Mouse (Mus musculus) heart, postnatal 0 days (tissue): ENCODE measurements around the gene Tmed9. TPM values are rescaled to one million over a fixed set of nuclear protein-coding genes. Genes with fewer than 3 reads are reported as not detected.
A peak's percentile ranks its signal among the peaks of the same experiment; 100 is the strongest.

Experiments used
- ATAC-seq: fragments of 200-750 bp; cut with Nextera tagmentation; 2 replicates; pipeline ENCODE4 v1.8.0; 2017; ENCODE audit warnings: low read depth, moderate number of reproducible peaks, moderate library complexity; ENCODE audit not compliant: insufficient read depth
- DNase-seq: peaks from one replicate; pipeline ENCODE4 v3.0.0-alpha.2; 2016; ENCODE audit warnings: low spot score
- H3K27ac ChIP-seq: fragments of 300-500 bp; sonication (generic); 2 replicates; pipeline ENCODE4 v1.5.1; 2014; ENCODE audit warnings: low read depth, mild to moderate bottlenecking
- H3K27me3 ChIP-seq: fragments of 300-500 bp; sonication (generic); 2 replicates; pipeline ENCODE4 v1.6.1; 2014; ENCODE audit warnings: low read length, mixed read lengths; ENCODE audit not compliant: control insufficient read depth, insufficient read depth
- H3K36me3 ChIP-seq: fragments of 300-500 bp; sonication (generic); replicated peaks from 2 replicates; pipeline ENCODE4 v1.6.1; 2014; ENCODE audit warnings: low read length, mixed read lengths; ENCODE audit not compliant: control insufficient read depth, insufficient read depth
- H3K4me1 ChIP-seq: fragments of 300-500 bp; sonication (generic); 2 replicates; pipeline ENCODE4 v1.6.1; 2014; ENCODE audit warnings: antibody characterized with exemption; ENCODE audit not compliant: control insufficient read depth, insufficient read depth
- H3K4me2 ChIP-seq: fragments of 300-500 bp; sonication (generic); 2 replicates; pipeline ENCODE4 v1.6.1; 2014; ENCODE audit warnings: low read depth, mild to moderate bottlenecking, low read length, moderate library complexity
- H3K4me3 ChIP-seq: fragments of 300-500 bp; sonication (generic); 2 replicates; pipeline ENCODE4 v1.5.1; 2014; ENCODE audit warnings: low read depth, low read length
- H3K9ac ChIP-seq: fragments of 300-500 bp; sonication (generic); replicated peaks from 2 replicates; pipeline ENCODE4 v1.6.1; 2014; ENCODE audit warnings: low read depth, low read length, mixed read lengths
- H3K9me3 ChIP-seq: fragments of 300-500 bp; sonication (generic); replicated peaks from 2 replicates; pipeline ENCODE4 v1.6.1; 2016; ENCODE audit warnings: low read length; ENCODE audit not compliant: control insufficient read depth
- CTCF ChIP-seq: IDR thresholded peaks from 2 replicates; pipeline ENCODE4 v1.5.1; 2016; ENCODE audit warnings: antibody characterized with exemption, control low read depth, low read depth
- EP300 ChIP-seq: IDR thresholded peaks from 2 replicates; pipeline ENCODE4 v1.6.1; 2016; ENCODE audit warnings: antibody characterized with exemption, low read depth
- WGBS: fragments of 180-500 bp; shearing (Covaris S2); extraction: QIAGEN DNeasy Blood & Tissue Kit; methylation state at CpG from one replicate; pipeline ENCODE4 v1.1.7; 2014; 5-methylcytosine and 5-hydroxymethylcytosine counted together
- polyA plus RNA-seq: library from polyadenylated mRNA; unstranded; fragments of >200 nt; fragmentation: Nextera tagmentation; extraction: Ambion mirVana; gene quantifications from 2 replicates; pipeline ENCODE4 v1.2.1, GENCODE M21; 2015
- total RNA-seq: library from RNA; depleted of rRNA; stranded (reverse); fragments of >200 nt; gene quantifications from 2 replicates; pipeline ENCODE4 v1.2.3, GENCODE M21; 2014; ENCODE audit warnings: low replicate concordance

The Tmed9 gene
- total and polyA plus RNA-seq, 2 experiments from 2014 or later, result 22.0 to 82.0 TPM

DNA sequence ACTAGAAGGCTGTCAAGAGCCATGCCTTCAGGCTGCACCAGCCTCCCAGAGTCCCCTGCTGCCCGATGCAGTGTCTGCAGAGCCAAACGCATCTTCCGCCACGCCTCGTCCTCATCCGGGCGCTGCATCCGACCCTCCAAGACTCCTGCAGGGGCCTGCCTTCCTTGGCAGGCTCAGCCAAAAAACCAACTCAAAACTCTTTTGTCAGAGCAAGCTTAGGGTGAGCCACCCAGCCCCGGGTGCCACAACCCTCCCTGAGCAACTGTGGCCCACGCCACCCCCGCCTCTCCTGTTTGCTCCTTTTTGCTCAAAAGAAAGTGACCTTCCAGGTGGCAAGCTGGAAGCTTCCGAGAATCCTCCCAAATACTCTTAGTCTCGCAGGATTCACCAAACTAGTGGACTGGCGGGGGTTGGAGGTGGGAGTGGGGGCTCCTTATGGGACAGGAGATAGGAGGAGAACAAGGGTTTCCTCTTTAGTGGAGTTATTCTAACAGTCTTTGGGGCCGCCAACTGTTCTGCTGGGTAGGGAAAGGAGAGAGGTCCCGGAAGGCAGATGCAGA is 3.7 kb upstream of the Tmed9 start:
- Histone ChIP-seq H3K9me3 (0 out of 2 replicates have a peak, but pooled peaks cover 4% of the 10 kb centered on the region), H3K4me1 (peaks cover 12% of the 10 kb centered on the region), H3K4me3 (peak overlapping the region; percentile 88), H3K4me2 (peak overlapping the region; percentile 92), H3K27ac (peak overlapping the region; percentile 81; the same call in 1 of the 2 replicates), H3K27me3 (no peaks in the 10 kb centered on the region), H3K36me3 (peaks cover 4% of the 10 kb centered on the region; the same call in 1 of the 2 replicates), H3K9ac (peak overlapping the region; percentile 95)
- no peak for ATAC-seq
- 8% methylated on average over 16 of the region's 16 CpGs for WGBS
- TF ChIP-seq EP300, result no peak
- TF ChIP-seq CTCF, result no peak
- no peak for DNase-seq

DNA sequence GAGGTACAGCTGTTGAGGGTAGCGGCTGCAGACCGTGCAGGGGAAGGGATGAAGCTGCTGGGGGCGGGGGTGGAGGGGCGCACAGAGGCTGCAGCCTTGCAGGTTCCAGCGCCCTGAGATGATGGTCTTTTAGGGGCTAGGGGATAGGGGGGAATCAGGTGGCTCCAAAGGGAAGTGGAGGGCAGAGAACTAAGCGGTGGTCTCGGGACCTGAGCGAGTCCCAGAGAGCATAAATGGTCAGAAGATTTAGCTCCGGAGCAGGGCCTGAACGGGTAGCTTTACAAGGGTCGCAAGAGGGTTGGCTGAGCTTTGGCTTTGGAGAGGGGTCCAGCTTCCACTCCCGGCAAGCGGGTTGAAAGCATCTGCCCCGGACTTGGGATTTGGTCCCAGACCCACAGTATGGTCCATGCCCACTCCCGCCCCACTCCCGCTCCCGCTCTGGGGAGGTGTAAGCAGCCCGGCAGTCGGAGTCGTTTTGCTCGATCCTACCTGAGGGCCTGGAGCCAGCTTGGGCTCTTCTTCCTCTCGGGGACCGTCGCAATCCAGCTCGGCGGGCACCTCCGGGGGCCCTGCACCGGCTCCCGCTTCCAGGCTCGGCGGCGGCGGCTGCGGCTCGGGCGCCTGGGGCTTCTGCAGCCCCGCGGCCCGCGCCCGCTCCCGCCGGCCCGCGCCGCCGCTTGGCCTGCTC is 3.1 kb upstream of the Tmed9 start:
- no peak for DNase-seq
- TF ChIP-seq CTCF, result no peak
- no peak for TF ChIP-seq EP300
- H3K36me3 ChIP-seq, result peaks cover 4% of the 10 kb centered on the region; the same call in 1 of the 2 replicates
- H3K4me1 ChIP-seq, result peaks cover 12% of the 10 kb centered on the region
- peak overlapping the region; percentile 92 for H3K4me2 ChIP-seq
- H3K9me3 ChIP-seq, result 0 out of 2 replicates have a peak, but pooled peaks cover 4% of the 10 kb centered on the region
- H3K9ac ChIP-seq, result peak overlapping the region; percentile 95
- H3K27me3 ChIP-seq, result no peaks in the 10 kb centered on the region
- ATAC-seq, result peak; percentile 71
- H3K27ac ChIP-seq, result peak overlapping the region; percentile 81
- peak overlapping the region; percentile 88 for H3K4me3 ChIP-seq
- WGBS, result 0% methylated on average over 31 of the region's 47 CpGs

DNA sequence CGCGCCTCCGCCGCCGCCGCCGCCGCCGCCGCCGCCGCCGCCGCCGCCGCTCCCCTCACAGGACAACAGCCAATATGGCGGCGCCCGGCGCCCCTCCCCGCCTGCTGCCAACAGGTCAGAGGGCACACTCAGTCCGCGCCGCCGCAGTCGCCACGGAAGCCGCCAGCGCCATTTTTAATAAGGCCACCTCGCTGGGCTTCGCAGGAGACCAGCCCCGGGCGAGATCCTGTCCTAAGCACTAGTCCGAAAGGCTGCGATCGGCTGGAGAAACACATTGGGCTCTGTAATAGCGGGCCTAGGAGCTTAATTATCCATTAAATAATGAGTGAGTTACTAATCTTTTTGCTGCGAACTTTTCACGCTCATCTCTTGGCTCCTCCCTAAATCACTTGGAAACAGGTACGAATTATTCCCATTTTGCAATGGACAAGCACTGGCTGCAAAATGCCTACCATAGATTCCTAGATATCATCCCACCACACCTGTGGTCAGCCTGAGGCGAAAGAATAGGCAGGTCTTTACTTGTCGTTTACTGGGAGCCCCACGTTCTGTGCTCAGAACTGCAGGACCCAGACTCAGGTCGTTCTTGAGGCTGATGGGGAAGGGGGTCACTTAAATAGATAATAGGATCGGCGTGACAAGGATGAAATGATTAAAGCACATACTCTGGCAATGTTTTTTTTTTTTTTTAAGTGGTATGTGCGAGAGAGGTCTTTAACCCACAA is 2.3 kb upstream of the Tmed9 start, which contains the start of gene Fam193b:
Gene Fam193b, minus strand, starts transcription at position 94 of the 725 bp plus-strand sequence.
- TF ChIP-seq EP300 (no peak), CTCF (no peak)
- Histone ChIP-seq H3K4me3 (peak within 1 kb of the TSS; percentile 88), H3K9ac (peak within 1 kb of the TSS; percentile 95), H3K9me3 (0 out of 2 replicates have a peak, but pooled peaks cover 4% of the 10 kb centered on the region), H3K27me3 (no peaks in the 10 kb centered on the region), H3K36me3 (no peaks in the 10 kb centered on the region), H3K4me1 (peaks cover 12% of the 10 kb centered on the region), H3K4me2 (peak within 1 kb of the TSS; percentile 92), H3K27ac (peak within 1 kb of the TSS; percentile 81)
- WGBS, result 2% methylated on average over 31 of the region's 47 CpGs
- DNase-seq (peak; percentile 89), ATAC-seq (peak; percentile 97)

DNA sequence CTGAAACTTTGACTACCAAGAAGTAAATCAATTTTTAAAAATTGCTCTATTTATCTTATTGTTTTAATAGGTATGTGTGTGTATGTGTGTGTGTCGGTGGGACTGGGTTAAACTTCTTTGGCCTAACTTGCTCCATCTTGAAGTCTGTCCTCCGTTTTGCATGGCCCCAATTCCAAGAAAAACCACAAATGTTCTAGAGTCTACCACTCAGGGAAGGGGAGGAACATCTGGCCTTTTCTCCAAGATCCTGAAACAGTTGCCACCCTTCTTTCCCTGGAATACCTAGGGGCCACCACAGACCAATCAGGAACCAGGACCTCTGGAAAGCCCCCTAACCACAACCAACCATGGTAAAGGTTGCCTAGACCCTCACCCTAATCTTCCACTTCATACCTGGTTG is 1.6 kb upstream of the Tmed9 start:
- H3K27ac ChIP-seq, result no peak overlapping the region
- no peaks in the 10 kb centered on the region for H3K36me3 ChIP-seq
- no peak for TF ChIP-seq EP300
- TF ChIP-seq CTCF, result no peak
- no peak overlapping the region for H3K9ac ChIP-seq
- H3K4me1 ChIP-seq, result peaks cover 12% of the 10 kb centered on the region
- H3K27me3 ChIP-seq, result no peaks in the 10 kb centered on the region
- no peak for DNase-seq
- no peak for ATAC-seq
- 0 out of 2 replicates have a peak, but pooled peaks cover 4% of the 10 kb centered on the region for H3K9me3 ChIP-seq
- 84% methylated on average over 2 of the region's 2 CpGs for WGBS
- H3K4me3 ChIP-seq, result no peak overlapping the region
- H3K4me2 ChIP-seq, result no peak overlapping the region

DNA sequence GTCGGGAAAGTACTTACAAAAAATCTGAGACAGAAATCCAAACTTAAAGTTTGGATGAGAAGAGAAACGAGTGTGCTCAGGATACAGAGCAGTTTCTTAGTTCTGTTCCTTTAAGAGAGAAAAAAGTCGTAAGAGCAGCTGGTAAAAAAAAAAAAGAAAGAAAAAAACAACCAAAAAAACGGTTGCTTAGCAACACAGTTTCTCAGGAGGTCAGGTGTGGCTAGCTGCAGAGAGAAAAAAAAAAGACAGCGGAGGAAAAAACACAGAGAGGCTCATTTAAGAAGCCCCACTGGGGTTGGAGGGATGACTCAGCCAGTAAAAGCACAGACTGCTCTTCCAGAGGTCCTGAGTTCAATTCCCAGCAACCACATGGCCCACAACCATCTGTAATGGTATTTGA is 789 bp downstream of the Tmed9 start:
- ATAC-seq, result no peak
- TF ChIP-seq EP300 (no peak), CTCF (no peak)

More for the DNA sequence above, 789 bp downstream of the Tmed9 start:
- no peak overlapping the region for H3K27ac ChIP-seq
- 73% methylated on average over 5 of the region's 5 CpGs for WGBS
- no peak overlapping the region for H3K4me2 ChIP-seq
- H3K9me3 ChIP-seq, result 0 out of 2 replicates have a peak, but pooled peaks cover 4% of the 10 kb centered on the region
- H3K4me1 ChIP-seq, result peaks cover 9% of the 10 kb centered on the region
- DNase-seq, result no peak
- no peaks in the 10 kb centered on the region for H3K27me3 ChIP-seq
- no peak overlapping the region for H3K9ac ChIP-seq
- no peaks in the 10 kb centered on the region for H3K36me3 ChIP-seq
- no peak overlapping the region for H3K4me3 ChIP-seq
